Mouse (Mus musculus) kidney, postnatal 4 days (tissue): ENCODE data around the gene Col8a2.

Experiments used
- DNase-seq, 2 experiments: peaks; one replicate each; pipeline ENCODE4 v3.0.0; 2021; ENCODE audit warnings: mixed read lengths in 2 of 2

The Col8a2 gene

DNA sequence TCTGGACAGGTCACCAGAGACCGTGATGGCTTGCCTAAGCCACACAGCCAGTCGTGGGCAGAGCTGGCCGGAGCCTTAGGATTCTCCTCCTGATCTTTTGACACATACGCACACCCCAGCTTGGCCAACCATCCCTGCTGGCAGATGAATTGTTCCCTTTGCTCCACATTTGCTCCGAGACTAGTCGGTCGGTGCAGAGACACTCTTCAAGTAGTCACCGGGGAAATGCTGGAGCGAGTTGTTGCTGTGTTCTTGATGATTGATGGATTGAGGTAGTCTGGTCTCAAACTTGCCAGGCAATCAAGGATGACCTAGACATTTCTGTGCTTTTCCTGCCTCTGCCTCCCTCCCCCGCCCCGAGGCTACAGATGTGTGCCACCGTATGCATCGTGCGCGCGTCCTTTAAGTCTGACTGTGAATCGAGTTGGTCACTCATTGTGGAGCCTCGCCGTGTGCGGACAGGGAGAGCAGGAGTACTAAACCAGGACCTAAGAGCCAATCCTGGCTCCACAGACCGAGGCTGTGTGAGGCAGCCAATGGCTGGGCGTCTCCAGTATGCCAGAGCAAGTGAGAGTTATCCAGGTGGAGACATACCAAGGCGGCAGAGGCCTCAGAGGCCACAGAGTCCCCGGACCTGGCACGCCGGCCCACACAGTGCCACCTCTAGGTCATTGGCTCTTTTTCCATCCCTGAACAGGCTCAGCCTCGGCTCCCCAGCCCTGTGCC lies 15.2 kb downstream of the Col8a2 start:
- peak in 1 of 2 experiments; percentile 54 for DNase-seq

DNA sequence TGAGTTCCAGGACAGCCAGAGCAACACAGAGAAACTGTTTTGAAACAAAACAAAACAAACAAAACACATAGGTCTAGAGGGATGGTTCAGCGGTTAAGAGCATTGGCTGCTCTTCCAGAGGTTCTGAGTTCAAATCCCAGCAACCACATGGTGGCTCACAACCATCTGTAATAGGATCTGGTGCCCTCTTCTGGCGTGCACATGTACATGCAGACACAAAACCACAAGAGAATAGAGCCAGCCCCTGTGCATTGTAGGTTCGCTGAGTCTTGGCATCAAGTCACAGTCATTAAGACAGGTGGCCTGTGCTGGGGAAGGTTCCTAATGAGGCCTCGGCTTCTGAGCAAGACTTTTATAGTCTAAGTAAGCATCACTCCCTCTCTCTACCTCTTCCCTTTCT lies 17.3 kb downstream of the Col8a2 start:
- no peak for DNase-seq

DNA sequence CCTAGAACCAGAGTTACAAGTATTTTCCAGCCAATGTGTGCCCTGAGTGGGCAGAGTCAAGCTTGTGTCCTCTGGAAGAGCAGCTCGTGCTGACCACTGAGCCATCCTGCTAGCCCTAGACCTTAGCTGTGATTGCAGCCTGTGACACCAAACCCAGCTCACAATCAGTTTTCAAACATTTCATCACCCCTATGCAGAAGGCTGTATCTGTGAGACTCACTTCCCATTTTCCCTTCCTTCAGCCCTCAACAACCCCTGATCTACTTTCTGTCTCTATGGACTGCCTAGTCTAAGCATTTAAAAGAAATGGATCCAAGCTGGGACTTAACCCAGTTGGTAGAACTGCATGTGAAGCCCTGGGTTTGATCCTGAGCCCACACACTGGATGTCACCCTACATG lies 18.8 kb downstream of the Col8a2 start:
- no peak for DNase-seq

DNA sequence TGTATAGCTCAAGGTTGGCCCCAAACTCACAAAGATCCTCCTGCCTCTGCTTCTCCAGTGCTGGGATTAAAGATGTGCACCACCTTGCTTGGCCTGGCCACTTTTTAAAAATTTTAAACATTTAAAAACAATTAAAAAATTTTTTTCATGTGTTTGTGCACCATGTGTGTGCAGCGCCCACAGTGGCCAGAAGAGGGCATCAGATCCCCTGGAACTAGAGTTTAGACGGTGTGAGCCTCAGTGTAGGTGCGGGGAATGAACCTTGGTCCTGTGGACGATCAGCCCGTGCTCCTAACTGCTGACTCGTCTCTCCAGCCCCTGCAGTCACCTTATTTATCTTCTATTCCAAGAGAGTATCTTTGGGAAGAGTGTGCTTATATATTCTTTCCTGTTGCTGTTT lies 19.5 kb downstream of the Col8a2 start:
- DNase-seq: no peak

DNA sequence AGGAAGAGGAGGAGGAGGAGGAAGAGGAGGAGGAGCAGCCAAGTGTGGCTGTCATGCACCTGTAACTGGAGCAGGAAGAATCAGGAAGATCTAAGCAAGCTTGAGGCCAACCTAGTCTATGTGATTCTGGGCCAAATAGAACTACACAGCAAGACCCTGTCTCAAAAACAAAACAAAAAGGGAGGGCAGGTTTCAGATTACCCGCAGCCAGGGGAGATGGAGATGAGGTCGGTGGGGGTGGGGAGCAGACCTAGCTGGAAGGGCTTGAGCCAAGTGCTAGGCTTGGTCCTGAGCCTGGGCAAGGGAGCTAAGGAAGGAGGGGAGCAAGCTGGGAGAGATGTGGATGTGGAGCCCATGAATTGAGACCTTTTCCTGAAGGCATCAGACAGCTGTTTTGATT lies 20.2 kb downstream of the Col8a2 start:
- no peak for DNase-seq

DNA sequence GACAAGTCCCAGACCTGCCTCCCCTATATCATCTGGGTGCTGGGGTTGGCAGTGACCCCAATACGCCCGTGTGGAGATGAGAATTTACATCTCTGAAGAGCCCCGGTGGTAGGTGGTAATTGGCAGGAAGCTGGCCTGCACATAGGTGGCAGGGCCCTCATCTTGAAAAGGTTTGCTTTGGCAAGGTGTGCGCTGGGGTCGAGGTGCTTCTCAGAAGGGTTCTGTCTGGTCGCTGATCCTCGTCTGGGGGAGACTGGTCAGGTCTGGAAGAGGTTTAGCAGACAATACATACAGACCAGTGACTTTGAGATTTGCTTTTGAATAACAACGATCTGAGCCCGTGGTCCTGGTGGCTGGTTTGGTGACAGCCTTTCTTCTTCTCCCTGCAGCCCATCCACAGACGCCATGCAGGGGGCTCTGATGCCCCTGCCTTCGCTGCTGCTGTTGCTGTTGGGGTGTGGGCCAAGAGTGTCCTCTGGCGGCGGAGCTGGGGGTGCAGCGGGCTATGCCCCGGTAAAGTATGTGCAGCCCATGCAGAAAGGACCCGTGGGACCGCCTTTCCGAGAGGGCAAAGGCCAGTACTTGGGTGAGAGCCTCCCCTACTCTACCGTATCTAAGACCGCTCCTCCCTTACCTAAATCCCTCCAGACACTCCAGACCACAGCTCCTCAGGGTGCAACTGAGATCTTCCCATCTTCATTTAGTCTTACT lies 22.8 kb downstream of the Col8a2 start:
- DNase-seq: peak; percentile 59 to 70

DNA sequence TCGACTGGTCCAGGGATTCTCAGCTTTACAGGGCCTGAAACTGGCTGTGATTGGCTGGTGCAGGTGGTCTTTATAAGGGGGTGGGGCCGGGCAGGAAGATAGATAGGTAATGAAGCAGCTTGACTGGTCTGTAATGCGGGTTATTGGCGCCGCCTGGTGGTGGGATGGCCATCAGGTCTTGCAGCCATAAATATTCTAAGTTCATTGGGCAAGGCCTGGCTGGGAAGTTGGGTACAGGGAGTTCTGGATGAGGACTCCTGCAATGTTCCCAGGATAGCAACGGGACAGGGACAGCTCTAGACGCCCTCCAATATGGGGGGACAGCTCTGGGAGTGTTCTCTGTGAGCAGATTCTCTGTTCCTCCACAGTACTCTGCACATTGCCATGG lies 23.3 kb downstream of the Col8a2 start:
- DNase-seq: peak; percentile 94

DNA sequence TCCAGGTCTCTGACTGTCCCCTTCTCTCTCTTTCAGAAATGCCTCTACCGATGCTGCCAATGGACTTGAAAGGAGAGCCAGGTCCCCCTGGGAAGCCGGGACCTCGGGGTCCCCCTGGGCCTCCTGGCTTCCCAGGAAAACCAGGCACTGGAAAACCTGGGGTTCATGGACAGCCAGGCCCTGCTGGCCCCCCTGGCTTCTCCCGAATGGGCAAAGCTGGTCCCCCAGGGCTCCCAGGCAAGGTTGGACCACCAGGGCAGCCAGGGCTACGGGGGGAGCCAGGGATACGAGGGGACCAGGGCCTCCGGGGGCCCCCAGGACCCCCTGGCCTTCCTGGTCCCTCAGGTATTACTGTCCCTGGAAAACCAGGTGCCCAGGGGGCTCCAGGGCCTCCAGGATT lies 23.8 kb downstream of the Col8a2 start:
- no peak for DNase-seq

DNA sequence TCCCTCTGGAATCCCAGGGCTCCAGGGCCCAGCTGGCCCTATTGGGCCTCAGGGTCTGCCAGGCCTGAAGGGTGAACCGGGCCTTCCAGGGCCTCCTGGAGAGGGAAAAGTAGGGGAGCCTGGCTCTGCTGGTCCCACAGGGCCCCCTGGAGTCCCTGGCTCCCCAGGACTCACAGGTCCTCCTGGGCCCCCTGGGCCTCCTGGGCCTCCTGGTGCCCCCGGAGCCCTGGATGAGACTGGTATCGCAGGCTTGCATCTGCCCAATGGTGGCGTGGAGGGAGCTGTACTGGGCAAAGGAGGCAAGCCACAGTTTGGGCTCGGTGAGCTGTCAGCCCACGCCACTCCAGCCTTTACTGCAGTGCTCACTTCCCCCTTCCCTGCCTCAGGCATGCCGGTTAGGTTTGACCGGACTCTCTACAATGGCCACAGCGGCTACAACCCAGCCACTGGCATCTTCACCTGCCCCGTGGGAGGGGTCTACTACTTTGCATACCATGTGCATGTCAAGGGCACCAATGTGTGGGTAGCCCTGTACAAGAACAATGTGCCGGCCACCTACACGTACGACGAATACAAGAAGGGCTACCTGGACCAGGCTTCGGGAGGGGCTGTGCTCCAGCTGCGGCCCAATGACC lies 25.1 kb downstream of the Col8a2 start:
- DNase-seq: no peak

DNA sequence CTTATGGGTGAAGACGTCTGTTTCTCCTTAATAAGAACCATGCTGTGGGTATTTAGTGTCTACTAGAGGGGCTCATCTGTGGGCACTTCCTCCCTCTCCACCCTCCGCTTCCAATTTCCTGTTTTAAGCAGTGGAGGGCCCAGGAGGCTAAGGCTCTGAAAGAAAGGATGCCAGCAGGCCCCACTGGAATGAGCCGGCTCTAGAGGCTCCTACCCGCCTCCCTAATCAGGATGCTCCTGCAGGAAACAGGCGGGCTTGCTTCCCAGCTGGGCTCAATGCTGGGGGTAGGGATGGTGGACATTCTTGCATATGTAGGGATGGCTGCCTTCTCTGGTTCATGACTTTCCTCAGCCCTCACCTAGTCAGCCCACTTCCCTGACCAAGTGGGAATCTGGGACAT lies 26.6 kb downstream of the Col8a2 start:
- DNase-seq: no peak

DNA sequence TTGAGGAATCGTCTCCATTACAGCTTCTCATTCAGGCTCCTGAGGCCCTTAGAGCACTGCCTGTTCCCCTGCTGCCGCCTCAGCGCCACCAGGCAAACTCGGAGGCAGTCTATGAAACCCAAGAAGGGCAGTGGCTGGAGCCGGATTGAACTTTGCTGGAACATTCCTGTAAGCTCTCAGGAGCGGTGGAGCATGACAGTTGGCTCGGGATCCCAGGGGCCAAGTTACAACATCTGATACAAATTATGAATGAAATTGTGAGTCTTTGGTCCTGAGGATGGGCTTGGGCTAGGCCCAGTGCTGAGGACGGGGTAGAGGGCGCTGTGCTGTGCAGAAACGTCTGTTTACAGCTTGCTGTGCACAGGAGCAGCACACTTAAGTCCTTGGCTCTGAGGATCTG lies 27.8 kb downstream of the Col8a2 start:
- peak; percentile 64 to 79 for DNase-seq

DNA sequence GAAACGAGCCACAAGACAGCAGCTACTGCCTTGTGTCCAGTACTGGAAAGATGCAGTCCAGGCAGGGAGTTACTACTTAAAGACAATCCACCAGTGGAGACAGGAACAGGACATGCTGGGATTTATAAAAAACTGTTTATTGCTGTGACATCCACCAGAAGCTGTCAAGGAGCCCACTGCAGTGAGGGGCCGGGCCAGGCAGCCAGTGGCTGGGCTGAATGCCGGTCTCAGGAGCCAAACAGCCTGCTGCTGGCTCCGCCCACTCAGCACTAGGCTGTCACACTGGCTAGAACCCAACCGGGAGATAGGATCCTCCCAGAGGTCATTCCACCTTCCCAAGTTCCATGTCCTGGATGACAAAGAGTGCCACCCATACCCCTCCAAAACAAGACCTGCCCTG lies 29.3 kb downstream of the Col8a2 start:
- DNase-seq: peak in 1 of 2 experiments; percentile 65

DNA sequence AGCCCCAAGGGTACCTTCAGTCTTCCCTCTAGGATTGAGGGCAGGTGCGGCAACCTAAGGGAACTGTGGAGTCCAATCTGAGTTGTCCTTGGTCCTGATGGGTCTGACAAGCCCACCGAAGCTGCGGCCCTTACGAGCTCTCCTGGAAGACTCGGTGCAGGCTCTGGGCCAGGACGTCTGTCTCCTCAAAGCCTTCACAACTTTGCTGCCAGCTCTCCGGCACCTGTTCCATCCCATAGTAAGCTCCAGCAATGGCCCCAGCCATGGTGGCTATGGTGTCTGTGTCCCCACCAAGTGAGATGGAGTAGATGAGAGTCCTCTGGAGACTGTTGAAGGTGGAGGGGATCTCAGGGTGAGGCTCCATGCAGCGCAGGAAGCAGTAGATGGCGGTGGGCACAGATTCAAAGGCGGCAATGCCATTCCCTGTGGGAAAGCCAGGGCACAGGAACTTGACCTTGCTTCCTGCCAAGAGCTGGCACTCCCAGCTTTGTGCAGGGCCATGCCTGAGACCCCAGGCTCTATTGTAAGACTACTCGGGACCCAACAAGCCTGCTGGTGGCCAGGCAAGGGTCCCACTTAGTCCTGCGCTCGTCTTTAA lies 29.9 kb downstream of the Col8a2 start:
- no peak for DNase-seq

DNA sequence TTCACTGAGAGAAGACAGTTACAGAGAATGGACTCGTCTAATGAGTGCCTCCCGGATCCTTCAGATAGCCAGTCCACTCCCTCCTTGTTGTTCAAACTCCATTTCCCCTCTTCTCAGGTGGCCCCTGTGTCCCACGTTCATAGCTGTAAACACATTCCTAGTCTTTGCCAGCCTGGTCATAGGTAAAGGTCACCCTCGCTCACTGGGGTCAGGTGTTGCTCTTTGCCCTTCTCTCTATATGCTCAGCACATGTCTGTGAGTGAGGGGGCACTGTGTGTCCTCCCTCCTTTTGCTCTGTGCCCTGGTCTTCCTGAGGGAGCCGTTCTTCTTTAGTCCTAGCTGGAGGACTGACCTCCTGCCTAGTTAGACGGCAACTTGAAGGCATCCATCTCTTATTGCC lies 33.2 kb downstream of the Col8a2 start:
- no peak for DNase-seq

DNA sequence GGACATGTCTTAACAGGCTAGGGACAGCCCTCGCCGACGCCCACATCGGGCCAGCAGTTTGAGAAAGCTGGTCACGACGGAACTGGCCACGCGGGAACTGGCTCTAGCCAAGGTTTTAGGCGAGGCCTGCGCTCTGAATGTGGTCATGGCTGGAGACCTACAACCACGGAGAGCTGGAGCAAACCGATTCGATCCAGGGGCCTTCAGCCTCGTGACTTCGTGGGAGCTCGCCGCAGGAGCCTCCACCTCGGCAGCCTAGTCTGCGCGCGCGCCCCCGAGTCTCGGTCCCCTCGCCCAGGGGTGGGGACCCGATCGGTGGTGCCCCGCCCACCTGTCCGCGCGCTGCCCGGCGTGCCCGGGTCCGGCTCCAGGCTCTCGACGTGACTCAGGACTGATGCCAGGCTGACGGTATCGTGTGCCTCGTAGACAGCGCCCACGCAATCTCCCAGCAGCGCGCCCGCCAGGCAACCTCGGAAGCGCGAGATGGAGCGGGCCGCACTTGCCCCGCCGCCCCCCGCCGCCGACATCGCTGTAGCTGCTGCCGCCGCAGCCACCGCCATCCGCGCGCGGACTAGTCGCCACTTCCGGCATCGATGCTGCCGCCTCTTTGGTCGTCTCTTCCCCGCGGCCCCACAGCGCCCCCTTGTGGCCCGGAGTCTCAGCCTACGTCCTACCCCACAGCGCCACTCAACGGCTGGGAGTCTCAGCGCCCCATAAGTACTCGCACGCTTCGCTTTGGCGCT lies 34.7 kb downstream of the Col8a2 start, which contains the start of gene Adprhl2:
Gene Adprhl2 (minus strand): TSS at position 593 of the 743 bp plus-strand sequence.
- DNase-seq: peak; percentile 100

DNA sequence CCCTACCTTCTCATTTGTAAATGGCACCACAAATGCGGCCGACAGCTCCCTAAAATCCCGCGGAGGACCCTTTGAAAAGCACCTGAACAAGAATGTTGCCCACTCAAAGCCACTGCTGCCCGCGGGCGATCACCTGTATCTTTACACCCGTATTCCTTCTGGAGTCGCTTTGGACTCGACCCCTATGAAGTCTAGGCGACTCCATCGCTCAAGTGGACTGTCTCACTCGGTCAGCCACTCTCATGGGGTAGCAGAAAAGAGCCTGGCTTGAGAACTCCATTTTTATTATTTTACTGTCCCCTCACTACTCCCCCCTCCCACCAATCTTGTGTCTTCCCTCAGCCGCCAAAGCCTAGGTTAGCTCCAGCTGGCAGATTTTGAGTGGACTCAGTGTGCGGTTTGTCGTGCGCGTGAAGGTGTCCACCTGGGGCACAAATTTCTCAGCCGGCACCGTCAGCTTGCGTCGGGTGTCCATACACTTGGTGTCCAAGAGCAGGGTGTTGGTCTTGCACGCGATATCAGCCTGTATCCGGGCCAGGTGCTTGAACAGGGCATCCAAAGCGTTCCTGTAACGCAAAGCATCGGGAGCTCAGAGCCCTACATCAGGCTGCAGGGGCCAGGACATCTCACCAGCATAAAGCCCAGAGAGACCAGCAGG lies 35.4 kb downstream of the Col8a2 start:
- DNase-seq: no peak

DNA sequence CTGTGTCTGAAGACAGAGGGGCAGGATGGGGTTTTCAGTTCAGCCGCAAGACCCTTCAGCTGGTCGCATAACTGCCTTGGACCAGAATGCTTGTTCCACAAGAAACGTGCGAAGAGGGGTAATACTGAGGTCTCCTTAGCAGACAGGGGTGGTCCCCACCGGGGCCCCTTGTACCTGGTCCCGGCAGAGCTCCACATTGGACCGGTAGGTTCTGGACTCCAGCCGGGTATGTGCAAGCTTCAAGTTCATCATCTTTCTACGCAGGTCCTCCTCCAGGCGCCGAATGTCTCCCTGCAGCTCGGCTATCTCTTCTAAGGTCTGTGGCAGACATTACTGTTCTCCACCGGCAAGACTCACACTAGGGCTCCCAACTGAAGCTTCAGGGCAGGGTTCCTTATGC lies 36.1 kb downstream of the Col8a2 start:
- DNase-seq: no peak

DNA sequence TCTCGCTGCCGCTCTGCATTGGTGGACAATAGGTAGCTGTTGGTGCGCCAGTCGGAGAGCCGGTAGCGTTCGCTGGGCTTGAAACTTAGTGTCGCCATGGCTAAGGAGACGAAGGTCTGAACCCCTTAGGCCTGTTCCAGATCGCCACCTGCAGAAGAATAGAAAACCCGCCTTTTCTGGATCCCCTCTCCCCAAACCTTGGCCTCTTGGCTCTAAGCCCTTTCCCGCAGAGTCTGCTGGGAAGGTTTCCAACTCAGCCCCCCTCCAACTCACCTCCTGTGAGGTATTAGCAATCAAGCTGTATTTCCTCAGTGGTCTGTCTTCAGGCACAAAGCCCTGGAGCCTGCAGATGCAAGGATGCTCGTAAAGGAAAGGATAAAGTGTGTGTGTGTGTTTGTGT lies 38.3 kb downstream of the Col8a2 start:
- no peak for DNase-seq

DNA sequence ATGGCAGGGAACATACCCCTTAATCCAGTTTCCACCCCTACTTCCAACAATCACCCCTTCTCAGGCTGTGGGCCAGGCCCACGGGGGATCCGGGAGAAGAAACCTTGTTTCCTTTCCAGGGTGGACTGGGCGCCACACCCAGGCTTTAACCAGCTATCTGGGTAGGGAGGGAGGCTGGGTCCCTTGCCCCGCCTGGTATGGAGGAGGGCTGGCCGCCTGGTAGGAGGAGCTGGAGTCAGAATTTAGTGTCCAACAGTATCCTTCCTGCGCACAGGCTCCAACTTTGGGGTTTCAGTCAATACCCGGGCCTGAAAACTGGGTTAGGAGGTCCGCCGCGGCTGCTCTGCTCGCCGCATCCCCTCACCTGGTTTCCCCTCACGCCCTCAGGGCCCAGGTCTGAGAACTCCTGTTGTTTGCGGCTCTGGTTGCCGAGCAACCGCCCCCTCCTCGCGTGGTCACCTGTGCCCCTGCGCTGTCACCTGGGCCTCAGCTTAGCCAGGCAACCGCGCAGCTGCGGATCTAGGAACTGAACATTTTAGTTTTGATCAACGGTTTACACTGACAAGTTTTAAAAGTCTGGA lies 38.8 kb downstream of the Col8a2 start, which contains the start of gene Tekt2:
Gene Tekt2 (minus strand): TSS at position 408 of the 581 bp plus-strand sequence.
- peak in 1 of 2 experiments; percentile 58 for DNase-seq

DNA sequence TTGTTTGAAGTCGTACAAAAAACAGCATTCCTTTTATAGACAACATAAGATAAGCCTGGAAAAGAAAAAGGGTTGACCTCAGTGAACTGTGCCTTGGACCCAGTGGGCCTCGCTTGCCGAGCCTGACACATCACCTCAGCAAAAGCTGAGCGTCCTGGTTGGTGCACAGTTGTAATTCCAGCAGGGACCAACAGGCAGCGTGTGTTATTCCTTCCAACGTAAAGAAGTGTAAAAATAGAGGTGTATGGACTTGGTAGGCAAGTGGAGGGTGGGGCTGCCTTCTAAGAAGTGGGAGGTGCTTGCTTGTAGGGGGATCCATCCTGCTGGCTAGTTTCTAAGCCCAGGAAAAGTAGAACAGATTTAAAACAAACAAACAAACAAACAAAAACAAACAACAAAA lies 39.4 kb downstream of the Col8a2 start:
- DNase-seq: no peak

DNA sequence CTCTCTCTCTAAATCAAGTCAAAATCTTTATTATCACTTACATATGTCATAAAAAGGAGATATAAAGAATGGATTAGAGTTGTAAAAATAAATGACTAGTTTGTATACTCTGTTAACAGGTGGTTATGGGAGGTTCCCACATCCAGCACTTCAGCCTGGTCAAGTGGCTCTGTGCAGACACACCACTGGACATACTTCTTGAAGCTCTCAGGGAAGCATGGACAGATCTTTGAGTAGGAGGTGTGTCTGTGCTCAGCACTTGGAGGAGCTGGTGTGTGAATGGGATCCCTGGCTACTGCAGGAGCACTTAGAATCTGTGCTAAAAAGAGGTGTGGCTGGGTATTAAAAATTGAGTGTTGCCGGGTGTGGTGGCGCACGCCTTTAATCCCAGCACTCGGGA lies 43.7 kb downstream of the Col8a2 start:
- DNase-seq: no peak

DNA sequence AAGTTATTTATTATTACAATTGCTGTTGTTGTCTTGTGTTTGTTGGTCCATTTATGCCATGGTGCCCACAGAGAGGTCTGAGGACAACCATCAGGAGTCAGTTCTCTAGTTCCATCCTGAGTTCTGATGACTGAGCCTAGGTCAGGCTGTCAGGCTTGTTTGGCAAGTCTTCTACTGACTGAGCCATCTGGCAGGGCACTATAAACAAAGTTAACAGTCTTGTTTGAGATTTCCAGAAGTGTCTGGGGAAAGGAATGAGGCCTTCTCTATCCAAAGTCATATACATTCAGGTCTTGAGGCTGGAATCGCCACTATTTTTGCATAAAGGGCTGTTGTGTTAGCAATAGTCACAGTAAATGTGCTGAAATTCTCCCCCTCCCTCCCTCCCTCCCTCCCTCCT lies 45.2 kb downstream of the Col8a2 start:
- no peak for DNase-seq
